Mouse (Mus musculus) lung, embryonic 16.5 days (tissue): ENCODE measurements around the gene Erc2. TPM values are rescaled to one million over a fixed set of nuclear protein-coding genes. Genes with fewer than 3 reads are reported as not detected.
A peak's percentile ranks its signal among the peaks of the same experiment; 100 is the strongest.

Experiments
- ATAC-seq: fragments of 200-750 bp; cut with Nextera tagmentation; 2 replicates; pipeline ENCODE4 v1.8.0; 2017; ENCODE audit warnings: low read depth, mild to moderate bottlenecking, moderate library complexity
- H3K27ac ChIP-seq: fragments of 300-500 bp; sonication (generic); 2 replicates; pipeline ENCODE4 v1.5.1; 2014; ENCODE audit warnings: mild to moderate bottlenecking, control low read depth, low read length
- H3K27me3 ChIP-seq: fragments of 300-500 bp; sonication (generic); 2 replicates; pipeline ENCODE4 v1.6.1; 2014; ENCODE audit warnings: low read depth, low read length, mixed read lengths; ENCODE audit not compliant: control insufficient read depth, insufficient read depth
- H3K36me3 ChIP-seq: fragments of 300-500 bp; sonication (generic); 2 replicates; pipeline ENCODE4 v1.6.1; 2014; ENCODE audit warnings: low read length; ENCODE audit not compliant: control insufficient read depth, insufficient read depth
- H3K4me1 ChIP-seq: fragments of 300-500 bp; sonication (generic); replicated peaks from 2 replicates; pipeline ENCODE4 v1.6.1; 2014; ENCODE audit warnings: low read length, mixed read lengths; ENCODE audit not compliant: control insufficient read depth, insufficient read depth
- H3K4me2 ChIP-seq: fragments of 300-500 bp; sonication (generic); 2 replicates; pipeline ENCODE4 v1.6.1; 2014; ENCODE audit warnings: low read depth, low read length, control low read depth
- H3K4me3 ChIP-seq: fragments of 300-500 bp; sonication (generic); 2 replicates; pipeline ENCODE4 v1.5.1; 2014; ENCODE audit warnings: mild to moderate bottlenecking, low read length, control low read depth
- H3K9ac ChIP-seq: fragments of 300-500 bp; sonication (generic); 2 replicates; pipeline ENCODE4 v1.6.1; 2014; ENCODE audit warnings: low read length, control low read depth
- H3K9me3 ChIP-seq: fragments of 300-500 bp; sonication (generic); 2 replicates; pipeline ENCODE4 v1.6.1; 2016; ENCODE audit warnings: low read length; ENCODE audit not compliant: control insufficient read depth
- WGBS: fragments of 180-500 bp; shearing (Covaris S2); extraction: QIAGEN DNeasy Blood & Tissue Kit; methylation state at CpG from one replicate; pipeline ENCODE4 v1.1.7; 2014; 5-methylcytosine and 5-hydroxymethylcytosine counted together
- polyA plus RNA-seq: library from polyadenylated mRNA; unstranded; fragments of >200 nt; fragmentation: Nextera tagmentation; extraction: Ambion mirVana; gene quantifications from 2 replicates; pipeline ENCODE4 v1.2.1, GENCODE M21; 2015

Erc2 gene
- polyA plus RNA-seq, 1 experiment from 2014 or later, result 1.5 TPM

- Histone ChIP-seq H3K4me1 (peaks cover 11% of the 10 kb centered on the region; the same call in 1 of the 2 replicates), H3K27me3 (peaks cover 5% of the 10 kb centered on the region; the same call in 1 of the 2 replicates), H3K9me3 (no peaks in the 10 kb centered on the region), H3K36me3 (no peaks in the 10 kb centered on the region), H3K4me3 (no peak overlapping the region), H3K4me2 (no peak overlapping the region), H3K9ac (no peak overlapping the region), H3K27ac (no peak overlapping the region)
- WGBS, result 18% methylated on average over 4 of the region's 4 CpGs
- peak; percentile 36; the same call in 1 of the 2 replicates for ATAC-seq
These were observed 672.9 kb downstream of the Erc2 start for GRCm38 (mm10) chr14:28295145-28295544.

GRCm38 (mm10) chr14:28300095-28300494 is 677.9 kb downstream of the Erc2 start:
- peak; percentile 41 for ATAC-seq
- Histone ChIP-seq H3K4me1 (peaks cover 12% of the 10 kb centered on the region; the same call in 1 of the 2 replicates), H3K9me3 (no peaks in the 10 kb centered on the region), H3K9ac (no peak overlapping the region), H3K4me3 (no peak overlapping the region), H3K4me2 (no peak overlapping the region), H3K27ac (no peak overlapping the region), H3K27me3 (peaks cover 5% of the 10 kb centered on the region; the same call in 1 of the 2 replicates), H3K36me3 (no peaks in the 10 kb centered on the region)
- WGBS, result 27% methylated on average over 6 of the region's 6 CpGs

- Histone ChIP-seq H3K27ac (no peak overlapping the region), H3K4me2 (no peak overlapping the region), H3K9ac (no peak overlapping the region), H3K9me3 (no peaks in the 10 kb centered on the region), H3K4me1 (peaks cover 4% of the 10 kb centered on the region; the same call in 1 of the 2 replicates), H3K27me3 (peaks cover 2% of the 10 kb centered on the region; the same call in 1 of the 2 replicates), H3K36me3 (no peaks in the 10 kb centered on the region), H3K4me3 (no peak overlapping the region)
- ATAC-seq, result no peak
- 43% methylated on average over 5 of the region's 5 CpGs for WGBS
These were observed 679.0 kb downstream of the Erc2 start for GRCm38 (mm10) chr14:28301251-28301650.

GRCm38 (mm10) chr14:28304131-28304530 is 681.9 kb downstream of the Erc2 start:
- WGBS, result 65% methylated on average over 5 of the region's 5 CpGs
- Histone ChIP-seq H3K4me3 (no peak overlapping the region), H3K27me3 (no peaks in the 10 kb centered on the region; the same call in 1 of the 2 replicates), H3K4me1 (peaks cover 4% of the 10 kb centered on the region; the same call in 1 of the 2 replicates), H3K9me3 (no peaks in the 10 kb centered on the region), H3K36me3 (no peaks in the 10 kb centered on the region), H3K9ac (no peak overlapping the region), H3K27ac (no peak overlapping the region), H3K4me2 (no peak overlapping the region)
- ATAC-seq, result no peak

GRCm38 (mm10) chr14:28308661-28309060 is 686.4 kb downstream of the Erc2 start:
- no peak overlapping the region for H3K9ac ChIP-seq
- 69% methylated on average over 1 of the region's 1 CpGs for WGBS
- H3K27ac ChIP-seq, result no peak overlapping the region
- no peaks in the 10 kb centered on the region for H3K9me3 ChIP-seq
- H3K27me3 ChIP-seq, result no peaks in the 10 kb centered on the region
- no peaks in the 10 kb centered on the region for H3K36me3 ChIP-seq
- H3K4me3 ChIP-seq, result no peak overlapping the region
- no peak overlapping the region for H3K4me2 ChIP-seq
- ATAC-seq, result no peak
- 0 out of 2 replicates have a peak, but pooled peaks cover 8% of the 10 kb centered on the region for H3K4me1 ChIP-seq

- Histone ChIP-seq H3K4me2 (no peak overlapping the region), H3K9ac (no peak overlapping the region), H3K27ac (no peak overlapping the region), H3K4me1 (0 out of 2 replicates have a peak, but pooled peaks cover 1% of the 10 kb centered on the region), H3K36me3 (no peaks in the 10 kb centered on the region), H3K9me3 (no peaks in the 10 kb centered on the region), H3K27me3 (no peaks in the 10 kb centered on the region; the same call in 1 of the 2 replicates), H3K4me3 (no peak overlapping the region)
- WGBS, result 81% methylated on average over 7 of the region's 7 CpGs
- ATAC-seq, result no peak
These were observed 694.6 kb downstream of the Erc2 start for GRCm38 (mm10) chr14:28316851-28317250.

GRCm38 (mm10) chr14:28321916-28322534 is 699.8 kb downstream of the Erc2 start:
- WGBS, result 73% methylated on average over 5 of the region's 5 CpGs
- H3K9ac ChIP-seq, result no peak overlapping the region
- H3K4me3 ChIP-seq, result no peak overlapping the region
- no peak for ATAC-seq
- no peak overlapping the region for H3K4me2 ChIP-seq
- no peaks in the 10 kb centered on the region for H3K36me3 ChIP-seq
- no peak overlapping the region for H3K27ac ChIP-seq
- no peaks in the 10 kb centered on the region for H3K9me3 ChIP-seq
- no peaks in the 10 kb centered on the region for H3K27me3 ChIP-seq
- no peaks in the 10 kb centered on the region for H3K4me1 ChIP-seq

- Histone ChIP-seq H3K36me3 (no peaks in the 10 kb centered on the region), H3K4me1 (no peaks in the 10 kb centered on the region), H3K27ac (no peak overlapping the region), H3K27me3 (no peaks in the 10 kb centered on the region), H3K4me3 (no peak overlapping the region), H3K9ac (no peak overlapping the region), H3K4me2 (no peak overlapping the region), H3K9me3 (no peaks in the 10 kb centered on the region)
- ATAC-seq, result no peak
- 59% methylated on average over 2 of the region's 2 CpGs for WGBS
These were observed 701.0 kb downstream of the Erc2 start for GRCm38 (mm10) chr14:28323243-28323642.

- Histone ChIP-seq H3K4me3 (no peak overlapping the region), H3K36me3 (no peaks in the 10 kb centered on the region), H3K4me1 (no peaks in the 10 kb centered on the region), H3K9ac (no peak overlapping the region), H3K27ac (no peak overlapping the region), H3K9me3 (no peaks in the 10 kb centered on the region), H3K27me3 (no peaks in the 10 kb centered on the region), H3K4me2 (no peak overlapping the region)
- WGBS, result 57% methylated on average over 2 of the region's 2 CpGs
- ATAC-seq, result no peak
These were observed 701.5 kb downstream of the Erc2 start for GRCm38 (mm10) chr14:28323727-28324126.
